ENCODE assay signal across 21 mouse cellular contexts in the genomic region with DNA sequence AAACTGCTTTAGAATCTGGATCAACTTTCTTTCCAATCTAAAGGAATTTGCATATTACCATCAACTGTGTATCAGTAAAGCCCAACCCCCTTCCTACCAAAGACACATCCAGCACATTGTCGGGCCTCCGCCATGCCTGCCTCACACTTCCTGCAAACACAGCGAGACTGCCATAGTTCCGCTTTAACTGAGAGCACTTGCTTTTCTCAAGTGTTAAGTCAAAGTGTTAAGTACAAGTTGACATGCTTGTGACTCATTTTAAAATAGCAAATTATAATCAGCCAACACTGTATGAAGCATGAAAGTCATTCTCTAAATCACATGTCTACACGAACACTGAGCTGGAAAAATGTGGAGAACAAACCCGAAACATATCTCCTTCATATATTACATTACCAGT.
DNase-seq lines count a peak whose midpoint lies in the region; ATAC-seq and TF ChIP-seq lines count a peak whose summit lies in the region.
"Had no signal": no experiment of that assay in that cellular context is flagged by ENCODE, and none has a peak within 500 bp of the region (broad histone marks: within the 10 kb centered on the region; RNA-seq: fewer than 3 reads in every experiment).

No protein-coding gene starts in this region.

- no peak for TF ChIP-seq CTCF in stomach, postnatal 0 days (IDR thresholded peaks at IDR 0.05; ENCODE audit: low read depth)

- no peaks in the 10 kb centered on the region for H3K36me3 ChIP-seq in embryonic facial prominence, embryonic 13.5 days
- no peaks in the 10 kb centered on the region for H3K36me3 ChIP-seq in embryonic facial prominence, embryonic 10.5 days (replicated peaks)
- no peaks in the 10 kb centered on the region for H3K36me3 ChIP-seq in heart, embryonic 12.5 days
- no peaks in the 10 kb centered on the region for H3K36me3 ChIP-seq in heart, embryonic 14.5 days (ENCODE audit: control insufficient read depth, insufficient read depth, low read length)
- no peaks in the 10 kb centered on the region for H3K36me3 ChIP-seq in stomach, postnatal 0 days (ENCODE audit: control insufficient read depth, insufficient read depth, low read length)
- H3K36me3 ChIP-seq: liver, embryonic 13.5 days; lung, embryonic 15.5 days; stomach, embryonic 15.5 days had no signal

- no peak for DNase-seq in embryonic facial prominence, embryonic 10.5 days (ENCODE audit: low spot score)
- no peak for DNase-seq in heart, postnatal 36 days
- peak; percentile 54 for DNase-seq in brain, adult 2 months (ENCODE audit: low read depth, low spot score)
- no peak for DNase-seq in stomach, postnatal 0 days (ENCODE audit: low spot score)
- DNase-seq: adrenal gland, postnatal 36 days; cerebellum, adult 11 months; liver, embryonic 13.5 days; retina, postnatal 1 day; spleen, adult 18-20 months had no signal

- no peaks in the 10 kb centered on the region for H3K27me3 ChIP-seq in embryonic facial prominence, embryonic 13.5 days
- H3K27me3 ChIP-seq in embryonic facial prominence, embryonic 10.5 days (replicated peaks; ENCODE audit: low read depth, poor library complexity, severe bottlenecking) = no peaks in the 10 kb centered on the region
- H3K27me3 ChIP-seq in heart, embryonic 12.5 days (replicated peaks) = no peaks in the 10 kb centered on the region
- H3K27me3 ChIP-seq in heart, embryonic 14.5 days (ENCODE audit: control insufficient read depth, insufficient read depth, low read length) = no peaks in the 10 kb centered on the region
- no peaks in the 10 kb centered on the region for H3K27me3 ChIP-seq in stomach, postnatal 0 days (ENCODE audit: control insufficient read depth, insufficient read depth, low read length)
- H3K27me3 ChIP-seq: liver, embryonic 13.5 days; lung, embryonic 15.5 days; megakaryocyte, embryonic 14.5 days; stomach, embryonic 15.5 days had no signal

- no peak for TF ChIP-seq EP300 in stomach, postnatal 0 days (optimal IDR thresholded peaks at IDR 0.05)

- H3K9ac ChIP-seq in embryonic facial prominence, embryonic 13.5 days = no peak overlapping the region
- H3K9ac ChIP-seq in heart, embryonic 12.5 days = no peak overlapping the region
- H3K9ac ChIP-seq in heart, embryonic 14.5 days (ENCODE audit: low read length) = no peak overlapping the region
- H3K9ac ChIP-seq in stomach, postnatal 0 days (ENCODE audit: low read length) = no peak overlapping the region
- H3K9ac ChIP-seq: liver, embryonic 13.5 days; lung, embryonic 15.5 days; stomach, embryonic 15.5 days had no signal

- H3K27ac ChIP-seq in embryonic facial prominence, embryonic 13.5 days = peak overlapping the region; percentile 62
- no peak overlapping the region for H3K27ac ChIP-seq in embryonic facial prominence, embryonic 10.5 days (replicated peaks)
- peak overlapping the region; percentile 51; the same call in 1 of the 2 replicates for H3K27ac ChIP-seq in heart, embryonic 12.5 days (ENCODE audit: poor library complexity, severe bottlenecking)
- peak overlapping the region; percentile 66 to 75 for H3K27ac ChIP-seq in heart, embryonic 14.5 days (replicated peaks in 1 of 2; ENCODE audit: control insufficient read depth in 1 of 2, insufficient read depth in 1 of 2, low read depth in 2 of 2, low read length in 2 of 2)
- no peak overlapping the region for H3K27ac ChIP-seq in stomach, postnatal 0 days (replicated peaks)
- H3K27ac ChIP-seq: liver, embryonic 13.5 days; lung, embryonic 15.5 days; stomach, embryonic 15.5 days had no signal

- H3K4me3 ChIP-seq in embryonic facial prominence, embryonic 13.5 days = no peak overlapping the region
- no peak overlapping the region for H3K4me3 ChIP-seq in embryonic facial prominence, embryonic 10.5 days
- no peak overlapping the region for H3K4me3 ChIP-seq in heart, embryonic 12.5 days
- no peak overlapping the region for H3K4me3 ChIP-seq in heart, embryonic 14.5 days (ENCODE audit: control insufficient read depth in 1 of 2, insufficient read depth in 1 of 2, low read depth in 1 of 2, low read length in 2 of 2)
- H3K4me3 ChIP-seq in stomach, postnatal 0 days (ENCODE audit: low read depth, low read length) = no peak overlapping the region
- H3K4me3 ChIP-seq: liver, embryonic 13.5 days; lung, embryonic 15.5 days; megakaryocyte, embryonic 14.5 days; stomach, embryonic 15.5 days had no signal

- H3K4me2 ChIP-seq in embryonic facial prominence, embryonic 13.5 days = no peak overlapping the region
- H3K4me2 ChIP-seq in heart, embryonic 12.5 days = no peak overlapping the region
- no peak overlapping the region for H3K4me2 ChIP-seq in heart, embryonic 14.5 days (ENCODE audit: low read length)
- no peak overlapping the region for H3K4me2 ChIP-seq in stomach, postnatal 0 days (replicated peaks; ENCODE audit: low read depth)
- H3K4me2 ChIP-seq: liver, embryonic 13.5 days; lung, embryonic 15.5 days; stomach, embryonic 15.5 days had no signal

- H3K4me1 ChIP-seq in embryonic facial prominence, embryonic 13.5 days = peaks cover 13% of the 10 kb centered on the region
- no peaks in the 10 kb centered on the region for H3K4me1 ChIP-seq in embryonic facial prominence, embryonic 10.5 days
- H3K4me1 ChIP-seq in heart, embryonic 12.5 days (replicated peaks) = peaks cover 18% of the 10 kb centered on the region; the same call in 1 of the 2 replicates
- H3K4me1 ChIP-seq in heart, embryonic 14.5 days (ENCODE audit: control insufficient read depth in 2 of 2, insufficient read depth in 2 of 2, low read length in 2 of 2) = peaks cover 4 to 18% of the 10 kb centered on the region in 2 experiments
- no peaks in the 10 kb centered on the region for H3K4me1 ChIP-seq in stomach, postnatal 0 days (replicated peaks; ENCODE audit: control insufficient read depth, insufficient read depth)
- H3K4me1 ChIP-seq: liver, embryonic 13.5 days; lung, embryonic 15.5 days; megakaryocyte, embryonic 14.5 days; stomach, embryonic 15.5 days had no signal

- H3K9me3 ChIP-seq in embryonic facial prominence, embryonic 13.5 days = no peaks in the 10 kb centered on the region
- H3K9me3 ChIP-seq in embryonic facial prominence, embryonic 10.5 days = no peaks in the 10 kb centered on the region
- H3K9me3 ChIP-seq in heart, embryonic 12.5 days (replicated peaks) = no peaks in the 10 kb centered on the region
- no peaks in the 10 kb centered on the region for H3K9me3 ChIP-seq in heart, embryonic 14.5 days (ENCODE audit: control insufficient read depth, low read length)
- no peaks in the 10 kb centered on the region for H3K9me3 ChIP-seq in stomach, postnatal 0 days (ENCODE audit: control insufficient read depth, low read length)
- H3K9me3 ChIP-seq: G1E; liver, embryonic 13.5 days; lung, embryonic 15.5 days; megakaryocyte, embryonic 14.5 days; stomach, embryonic 15.5 days had no signal

- intact Hi-C loops in heart, postnatal 36 days (cut with DNase I) = no loop called here

- 80% methylated on average over 6 of the region's 6 CpGs for WGBS in embryonic facial prominence, embryonic 13.5 days
- WGBS in embryonic facial prominence, embryonic 10.5 days = 90% methylated on average over 6 of the region's 6 CpGs
- WGBS in heart, embryonic 12.5 days = 51% methylated on average over 6 of the region's 6 CpGs
- WGBS in heart, embryonic 14.5 days = 38% methylated on average over 6 of the region's 6 CpGs
- 91% methylated on average over 6 of the region's 6 CpGs for WGBS in stomach, postnatal 0 days

- ATAC-seq in embryonic facial prominence, embryonic 13.5 days (ENCODE audit: insufficient number of reproducible peaks, insufficient read depth, low FRiP score, low TSS enrichment, low read depth) = no peak
- ATAC-seq in heart, embryonic 12.5 days (ENCODE audit: insufficient number of reproducible peaks, low FRiP score) = no peak
- no peak; the same call in 1 of the 2 replicates for ATAC-seq in heart, embryonic 14.5 days (ENCODE audit: insufficient number of reproducible peaks, insufficient read depth, low FRiP score, low read depth)
- no peak for ATAC-seq in stomach, postnatal 0 days (ENCODE audit: low FRiP score, low TSS enrichment)
- no peak for ATAC-seq in megakaryocyte-erythroid progenitor cell, adult 5-6 weeks (replicated peaks; ENCODE audit: low FRiP score, low TSS enrichment, poor library complexity, severe bottlenecking)
- ATAC-seq: CD4-positive, CD25-positive, alpha-beta regulatory T cell, adult 4 months; hindbrain, embryonic 16.5 days; intestine, postnatal 0 days; midbrain, embryonic 16.5 days had no signal

Comparison
In these comparisons a context has a peak if more than half of its experiments do, and no peak if none do; other contexts are left out.
1. H3K27ac ChIP-seq: peak in embryonic facial prominence, embryonic 13.5 days (single experiment), heart, embryonic 12.5 days (single experiment) and heart, embryonic 14.5 days (2 of 2); none in embryonic facial prominence, embryonic 10.5 days (single experiment) and stomach, postnatal 0 days (single experiment).